Comparison of ENCODE assay signal across 10 mouse cellular contexts in genomic region chr16:15386241-15386574, GRCm38 (mm10).
DNase-seq lines count a peak whose midpoint lies in the region; ATAC-seq and TF ChIP-seq lines count a peak whose summit lies in the region.
"Had no signal": no experiment of that assay in that cellular context is flagged by ENCODE, and none has a peak within 500 bp of the region (broad histone marks: within the 10 kb centered on the region; RNA-seq: fewer than 3 reads in every experiment).

No protein-coding gene starts in this region.

- H3K4me3 ChIP-seq in heart, embryonic 15.5 days = no peak overlapping the region
- H3K4me3 ChIP-seq: midbrain, embryonic 12.5 days had no signal

- peak; percentile 72 for ATAC-seq in heart, embryonic 15.5 days (replicated peaks; ENCODE audit: insufficient number of reproducible peaks, insufficient read depth, low FRiP score, low read depth)
- ATAC-seq: Patski had no signal

- H3K27ac ChIP-seq in heart, embryonic 15.5 days = peak overlapping the region; percentile 56
- H3K27ac ChIP-seq: midbrain, embryonic 12.5 days had no signal

- intact Hi-C loops in heart, postnatal 36 days (cut with DNase I) = no loop called here

- no peak for TF ChIP-seq POLR2A in brain, embryonic 14.5 days (IDR thresholded peaks at IDR 0.05; ENCODE audit: borderline replicate concordance, extremely low read depth, insufficient read depth, insufficient read length, poor library complexity, severe bottlenecking)

- peaks cover 17% of the 10 kb centered on the region for H3K4me1 ChIP-seq in heart, embryonic 15.5 days (replicated peaks)
- H3K4me1 ChIP-seq: midbrain, embryonic 12.5 days had no signal

- H3K27me3 ChIP-seq in heart, embryonic 15.5 days = no peaks in the 10 kb centered on the region
- H3K27me3 ChIP-seq: midbrain, embryonic 12.5 days; Patski had no signal

- no peaks in the 10 kb centered on the region for H3K36me3 ChIP-seq in heart, embryonic 15.5 days
- H3K36me3 ChIP-seq: midbrain, embryonic 12.5 days had no signal

- no peak overlapping the region for H3K4me2 ChIP-seq in heart, embryonic 15.5 days
- H3K4me2 ChIP-seq: midbrain, embryonic 12.5 days had no signal

- 6% methylated on average over 1 of the region's 1 CpGs for WGBS in heart, embryonic 15.5 days

- no peak for DNase-seq in heart, postnatal 36 days
- DNase-seq in brain, embryonic 14.5 days (ENCODE audit: low read depth) = peak; percentile 80
- peak; percentile 9 to 33 for DNase-seq in layer of hippocampus, postnatal 14 days (ENCODE audit: low spot score in 2 of 2)
- DNase-seq in mesoderm, embryonic 11.5 days (ENCODE audit: low read depth, low spot score) = peak; percentile 12
- DNase-seq in urinary bladder, postnatal 36 days (ENCODE audit: low spot score in 2 of 2) = no peak
- no peak for DNase-seq in cerebellum, adult 11 months
- no peak for DNase-seq in heart, adult 8-10 months (ENCODE audit: low spot score)

- no peaks in the 10 kb centered on the region for H3K9me3 ChIP-seq in heart, embryonic 15.5 days (replicated peaks)
- H3K9me3 ChIP-seq: midbrain, embryonic 12.5 days had no signal

- H3K9ac ChIP-seq in heart, embryonic 15.5 days = no peak overlapping the region
- H3K9ac ChIP-seq: midbrain, embryonic 12.5 days had no signal

- no peak for TF ChIP-seq CTCF in brain, embryonic 14.5 days (IDR thresholded peaks at IDR 0.05; ENCODE audit: borderline replicate concordance, extremely low read depth, insufficient read depth, insufficient read length)

Comparison
In these comparisons a context has a peak if more than half of its experiments do, and no peak if none do; other contexts are left out.
1. DNase-seq: peak in brain, embryonic 14.5 days (single experiment), layer of hippocampus, postnatal 14 days (2 of 2) and mesoderm, embryonic 11.5 days (single experiment); none in heart, postnatal 36 days (0 of 2), urinary bladder, postnatal 36 days (0 of 2), cerebellum, adult 11 months (single experiment) and heart, adult 8-10 months (single experiment).